Mouse (Mus musculus) erythroblast, adult 5-6 weeks (primary cell): ENCODE results near the gene Ccr7. TPM values are rescaled to one million over a fixed set of nuclear protein-coding genes. Genes with fewer than 3 reads are reported as not detected.

Experiments used
- ATAC-seq: replicated peaks from 2 replicates; pipeline ENCODE4 v1.8.0; 2016; ENCODE audit warnings: moderate number of reproducible peaks, mild to moderate bottlenecking, moderate TSS enrichment, inconsistent platforms; ENCODE audit not compliant: poor library complexity, low FRiP score, severe bottlenecking
- total RNA-seq, 2 experiments: library from RNA; stranded (forward) in 1 of 2; stranded (reverse) in 1 of 2; fragments of 150-400 nt in 1 of 2; fragments of 200-764, 138-1000 nt in 1 of 2; gene quantifications; 2 replicates each; pipeline versions ENCODE4 v1.2.3 to v1.2.4; 2015 to 2017; ENCODE audit warnings: low replicate concordance in 2 of 2

The Ccr7 gene
- total RNA-seq, 2 experiments from 2014 or later = 0.60 to 2.9 TPM

DNA sequence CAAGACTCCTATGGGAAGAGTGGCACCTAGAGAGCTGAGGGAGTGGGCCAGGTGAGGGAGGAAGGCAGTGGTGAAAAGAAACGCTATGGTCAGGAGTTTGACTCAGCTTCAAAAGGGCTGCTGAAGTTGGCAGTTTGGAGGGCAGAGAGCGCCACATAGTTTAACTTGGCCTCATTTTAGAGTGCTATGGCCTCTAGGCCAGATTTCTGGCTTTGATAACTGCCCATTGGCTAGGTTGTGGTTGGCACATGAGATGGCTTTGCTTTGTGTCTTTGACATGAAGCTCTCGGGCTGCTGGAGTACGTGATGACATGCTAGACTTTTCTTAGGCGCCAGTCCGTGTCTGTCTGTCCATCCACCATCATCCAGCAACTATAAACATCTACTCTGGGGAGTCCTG is 5.4 kb upstream of the Ccr7 start:
- ATAC-seq = no peak

DNA sequence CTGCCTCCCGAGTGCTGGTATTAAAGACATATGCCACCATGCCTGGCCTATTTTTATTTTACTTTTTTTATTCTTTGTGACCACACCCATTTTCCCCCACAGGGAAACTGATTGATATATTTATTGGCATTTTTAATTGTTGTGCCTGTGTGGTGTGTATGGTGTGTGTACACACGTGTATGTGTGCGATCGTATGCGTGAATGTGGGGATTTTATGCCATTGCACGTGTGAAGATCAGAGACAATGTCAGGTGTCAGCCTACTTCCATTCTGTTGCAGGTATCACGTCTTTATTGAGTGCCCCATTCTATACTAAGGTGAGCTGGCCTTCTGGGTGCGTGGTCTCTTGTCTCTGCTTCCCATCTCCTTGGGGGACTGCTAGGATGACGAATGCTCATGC is 940 bp upstream of the Ccr7 start:
- ATAC-seq = no peak

DNA sequence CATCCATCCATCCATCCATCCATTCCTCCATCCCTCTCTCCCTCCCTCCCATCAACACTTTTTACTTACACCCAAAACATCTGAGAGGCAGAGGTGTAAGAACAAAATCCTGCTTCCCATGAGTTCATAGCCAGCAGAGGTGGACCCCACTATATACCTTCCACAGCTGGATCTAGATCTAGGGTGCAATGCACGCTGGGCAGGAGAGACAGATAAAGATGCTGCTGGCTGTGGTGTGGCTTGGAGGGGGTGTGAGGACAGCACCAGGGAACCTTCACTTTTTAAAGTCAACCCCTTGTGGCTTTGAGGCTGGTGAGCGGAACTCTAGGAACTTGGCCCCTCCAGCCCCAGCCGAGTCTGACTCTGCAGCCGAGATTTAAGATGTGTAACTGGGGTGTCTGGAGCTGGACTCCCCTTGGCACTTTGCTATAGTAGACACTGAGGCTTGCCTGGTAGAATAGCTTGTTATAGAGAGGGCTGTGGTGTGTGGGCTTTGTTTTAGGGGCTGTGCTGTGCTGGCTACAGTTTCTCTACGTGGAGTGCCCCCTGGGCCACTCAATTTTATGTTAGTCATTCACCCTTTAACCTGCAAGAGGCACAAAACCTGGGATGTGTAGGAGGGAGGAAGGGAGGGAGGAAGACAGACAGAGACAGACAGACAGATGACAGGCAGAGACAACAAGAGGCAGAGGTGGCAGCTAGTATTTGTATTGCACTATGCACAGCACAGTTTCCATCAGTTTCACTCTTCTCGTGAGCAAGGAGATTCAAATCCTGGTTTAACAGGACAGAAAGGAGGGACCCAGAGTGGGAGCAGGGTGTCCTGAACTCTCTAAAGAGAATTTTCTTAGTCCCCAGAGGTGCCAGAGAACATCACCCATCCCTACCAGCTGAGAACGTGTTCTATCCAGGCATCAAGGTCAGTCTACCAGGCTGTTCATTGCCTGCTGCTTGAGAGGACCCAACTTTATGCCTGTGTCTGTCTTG is 817 bp downstream of the Ccr7 start:
- no peak for ATAC-seq

DNA sequence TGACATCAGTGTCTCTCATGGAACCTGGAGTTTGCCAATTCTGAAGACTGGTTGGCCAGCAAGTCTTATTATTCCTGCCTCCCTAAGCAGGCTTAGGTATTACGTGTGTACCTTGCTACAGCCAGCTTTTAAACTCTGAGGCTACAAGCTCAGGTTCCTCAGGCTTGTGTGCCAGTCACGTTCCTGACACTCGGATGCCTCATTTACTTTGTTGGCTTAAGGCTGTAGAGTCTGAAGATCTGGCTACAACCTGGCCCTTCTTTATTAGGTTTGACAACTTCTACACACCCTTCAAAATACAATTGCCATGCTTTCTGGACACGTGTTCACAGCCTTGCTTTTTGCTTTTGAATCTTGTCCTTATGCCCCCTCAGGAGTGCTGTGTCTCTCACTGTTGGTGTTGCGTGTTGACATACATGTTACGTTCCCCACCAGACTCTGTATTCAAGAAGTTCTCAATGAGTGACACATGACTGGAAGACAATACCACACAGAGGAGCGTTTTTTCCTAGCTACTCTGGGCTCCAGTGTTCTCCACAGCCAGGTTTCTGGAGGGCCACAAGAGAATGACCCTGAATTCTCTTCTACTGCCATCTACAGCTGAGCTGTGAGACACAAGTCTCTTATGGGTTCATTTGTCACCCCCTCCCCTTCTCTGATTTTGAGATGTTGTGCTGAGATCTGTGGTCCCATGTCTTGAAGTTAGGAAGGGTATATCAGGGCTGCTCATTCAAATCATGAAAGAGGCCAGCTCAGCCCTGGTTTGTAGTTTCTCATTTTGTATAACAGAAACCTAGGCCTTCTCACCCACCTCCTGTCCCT is 2.3 kb downstream of the Ccr7 start:
- ATAC-seq = no peak

DNA sequence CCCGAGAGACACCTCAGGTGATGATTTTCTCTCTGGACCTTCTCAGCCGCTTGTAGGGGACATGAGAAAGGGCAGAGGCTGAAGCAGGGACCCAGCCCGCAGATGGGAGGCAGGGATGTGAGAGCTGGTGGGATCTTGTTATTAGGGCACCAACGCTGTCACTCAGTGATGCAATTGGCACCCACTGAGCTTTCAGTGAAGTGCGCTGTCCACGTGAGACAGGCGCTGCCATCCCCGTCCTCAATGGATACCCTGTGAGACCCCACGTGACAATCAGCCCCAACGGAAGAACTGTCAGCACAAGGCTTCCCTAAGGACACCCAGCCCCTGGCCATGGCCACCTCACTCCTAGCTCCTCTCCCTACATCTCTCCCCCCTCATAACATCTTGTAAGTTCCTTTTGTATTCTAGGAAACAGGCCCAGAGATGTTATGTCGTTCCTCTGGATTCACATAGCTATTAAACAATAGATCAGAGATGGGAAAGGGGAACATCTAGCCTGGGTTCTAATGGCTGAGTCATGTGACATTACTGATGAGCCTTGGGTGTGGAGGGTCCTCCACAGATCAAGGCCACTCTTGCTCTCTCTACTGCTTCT is 3.4 kb downstream of the Ccr7 start:
- ATAC-seq = no peak

DNA sequence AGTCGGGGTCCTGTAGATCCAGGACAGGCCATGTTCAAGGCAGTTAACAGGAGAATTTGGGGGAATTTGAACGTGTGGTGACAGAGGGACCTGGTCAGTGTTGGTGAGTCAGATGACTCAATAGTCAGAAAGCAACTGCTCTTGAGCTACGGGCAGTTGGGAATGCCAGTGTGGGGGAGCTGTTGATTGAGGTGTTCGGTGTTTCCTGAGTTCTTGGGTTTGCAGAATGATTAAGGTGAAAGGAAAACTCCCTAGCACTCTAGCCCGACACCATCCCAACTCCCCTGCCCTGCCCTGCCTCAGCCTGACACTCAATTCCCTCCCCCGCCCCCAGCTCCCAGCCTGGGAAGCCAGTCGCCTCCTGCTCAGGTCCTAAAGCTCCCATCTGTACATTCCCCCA is 4.0 kb downstream of the Ccr7 start:
- no peak for ATAC-seq

DNA sequence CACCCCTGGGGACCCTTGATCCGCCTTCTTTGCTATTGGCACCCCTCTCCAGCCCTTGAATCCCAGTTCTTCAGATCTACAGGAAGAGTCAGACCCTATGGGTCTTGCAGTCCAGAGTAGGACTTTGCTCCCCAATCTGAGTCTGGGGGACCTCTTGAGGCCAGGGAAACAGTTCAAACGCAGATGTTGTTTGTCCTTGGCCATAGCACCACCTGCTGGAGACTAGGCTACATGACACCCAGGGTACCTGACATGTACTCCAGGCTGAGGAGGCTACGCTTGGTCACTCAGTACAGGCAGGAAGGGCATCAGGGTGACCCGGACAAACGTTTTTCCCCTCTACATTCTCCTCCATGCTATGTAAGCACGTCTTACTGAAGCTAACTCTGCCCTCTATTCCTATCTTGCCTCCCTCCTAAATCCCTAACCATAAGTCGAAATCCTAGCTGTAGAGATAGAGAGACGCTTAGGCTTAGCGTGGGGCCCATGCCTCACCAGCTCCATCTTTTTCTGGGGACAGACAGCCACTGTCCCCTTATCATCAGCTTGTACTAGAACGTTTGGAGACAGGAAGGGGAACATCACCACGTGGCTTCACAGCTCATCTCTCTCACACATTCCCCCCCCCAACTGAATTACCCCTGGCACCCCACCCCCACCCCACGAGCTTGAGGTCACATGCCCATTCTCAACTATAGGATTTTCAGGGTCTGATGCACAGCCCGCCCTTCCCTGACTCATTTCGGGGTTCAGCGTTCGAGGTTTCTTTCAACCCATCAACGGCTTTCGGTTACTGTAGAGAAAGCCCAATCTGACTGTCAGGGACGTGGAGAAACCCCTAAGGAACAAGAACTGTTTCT is 4.7 kb downstream of the Ccr7 start:
- ATAC-seq = peak; percentile 70

DNA sequence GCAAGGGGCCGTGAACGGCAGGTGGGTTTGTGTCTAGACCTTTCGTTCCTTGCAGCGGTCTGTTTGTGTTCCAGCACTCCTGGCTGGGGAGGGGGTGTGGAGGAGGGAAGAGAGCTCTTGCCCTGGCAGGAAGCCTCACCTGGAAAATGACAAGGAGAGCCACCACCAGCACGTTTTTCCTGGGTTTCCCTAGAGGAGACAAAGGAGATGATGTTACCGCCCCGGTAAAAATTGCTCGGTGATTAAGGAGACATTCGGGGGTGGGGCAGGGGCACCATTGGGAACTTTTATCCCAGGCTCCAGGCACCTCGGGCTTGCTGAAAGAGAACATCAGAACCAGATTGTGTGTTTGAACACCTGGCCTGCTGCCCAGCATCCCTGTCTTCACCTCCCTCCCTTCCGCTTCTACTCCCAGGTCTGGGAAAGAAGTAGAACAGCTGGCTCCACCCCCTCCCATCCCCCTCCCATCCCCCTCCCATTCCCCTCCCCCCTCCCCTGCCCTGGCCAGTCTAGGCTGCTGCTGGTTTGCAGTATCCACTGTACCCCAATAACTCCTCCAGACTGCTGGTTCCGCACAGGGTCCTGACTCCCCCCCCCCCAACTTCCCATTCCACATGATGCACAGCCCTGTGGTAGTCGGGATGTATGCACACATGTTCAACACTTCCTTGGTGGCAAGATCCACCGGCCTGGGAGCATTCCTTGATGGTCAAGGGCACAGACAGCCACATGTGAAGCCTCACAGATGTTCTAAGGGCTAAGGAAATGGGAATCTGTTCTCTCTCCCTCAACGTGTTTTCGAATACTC is 5.8 kb downstream of the Ccr7 start:
- ATAC-seq = no peak

DNA sequence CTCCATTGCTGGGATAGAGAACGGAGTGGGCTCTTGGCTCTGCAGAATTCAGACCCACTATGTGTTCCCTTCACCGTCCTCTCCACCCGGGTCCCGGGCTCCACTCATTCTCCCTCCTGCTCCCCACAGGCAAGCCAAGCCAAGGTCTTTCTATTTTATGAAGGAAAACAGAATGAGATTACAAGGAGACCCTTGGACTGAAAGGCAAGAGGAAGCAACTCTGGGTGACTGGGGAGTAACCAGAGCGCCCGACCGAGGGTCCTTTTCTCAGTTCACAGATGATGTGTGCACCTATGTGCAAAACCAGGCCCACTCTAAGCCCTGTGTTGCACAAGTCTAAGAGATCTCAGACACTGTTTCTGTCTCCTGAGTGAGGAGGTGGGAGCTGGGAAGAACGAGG is 6.5 kb downstream of the Ccr7 start:
- ATAC-seq = no peak

DNA sequence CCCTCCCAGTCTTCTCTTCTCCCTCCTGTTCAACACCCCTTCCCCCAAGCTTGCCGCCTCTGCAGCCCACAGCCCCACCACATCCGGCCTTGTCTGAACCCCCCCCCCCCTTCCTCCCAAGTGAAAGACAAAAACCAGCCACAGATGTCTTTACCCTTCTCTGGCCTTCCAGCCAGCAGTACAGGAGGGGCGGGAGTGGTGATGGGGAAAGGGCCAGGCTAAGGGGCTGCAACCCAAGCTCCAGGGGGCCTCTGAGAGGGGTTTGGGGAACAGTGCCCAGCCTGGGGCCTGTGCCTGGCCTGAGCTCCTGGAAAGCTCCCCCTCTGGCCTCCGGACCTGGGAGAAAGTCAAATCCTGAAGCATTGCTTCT is 7.0 kb downstream of the Ccr7 start:
- ATAC-seq = no peak

DNA sequence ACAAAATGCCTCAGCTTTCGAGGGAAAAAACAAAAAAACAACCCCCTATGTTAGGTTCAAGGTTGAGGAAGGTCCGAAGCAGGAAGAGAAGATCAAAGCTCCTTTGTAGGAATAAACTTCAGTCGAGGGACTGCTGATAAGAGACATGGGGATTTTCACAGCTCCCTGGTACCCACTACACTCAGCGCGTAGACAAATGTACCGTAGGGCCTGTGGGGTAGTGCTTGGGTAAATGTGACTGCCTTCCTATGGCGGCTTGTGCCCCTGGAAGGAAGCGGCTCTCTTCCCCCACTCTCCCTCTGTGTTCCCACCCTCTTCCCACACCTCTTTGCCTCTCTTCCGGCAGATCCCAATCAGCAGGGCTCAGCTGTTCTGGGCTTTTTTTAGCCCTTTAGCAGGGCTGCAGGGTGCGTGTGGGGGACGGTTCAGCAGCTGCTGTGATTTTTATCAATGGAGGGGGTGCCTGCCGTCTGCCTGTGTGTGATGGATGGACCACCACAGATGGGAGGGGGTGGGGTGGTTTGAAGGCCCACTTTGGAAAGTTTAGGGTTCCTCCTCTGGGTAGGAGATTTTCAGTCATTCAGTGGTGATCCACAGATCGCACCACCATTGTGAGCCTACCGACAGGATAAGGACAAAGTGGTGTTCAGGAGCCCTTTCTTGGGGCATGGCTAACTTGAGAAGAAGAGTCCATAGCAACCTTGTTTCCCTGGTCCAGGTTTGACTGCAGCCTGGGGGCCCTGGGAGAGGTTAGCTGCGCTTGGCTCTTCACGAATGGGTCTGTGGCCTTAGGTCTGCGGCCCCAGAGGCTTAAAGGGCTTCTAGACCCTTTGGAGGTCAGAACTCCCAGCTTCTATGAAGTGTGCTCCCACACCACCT is 7.6 kb downstream of the Ccr7 start:
- ATAC-seq = no peak

DNA sequence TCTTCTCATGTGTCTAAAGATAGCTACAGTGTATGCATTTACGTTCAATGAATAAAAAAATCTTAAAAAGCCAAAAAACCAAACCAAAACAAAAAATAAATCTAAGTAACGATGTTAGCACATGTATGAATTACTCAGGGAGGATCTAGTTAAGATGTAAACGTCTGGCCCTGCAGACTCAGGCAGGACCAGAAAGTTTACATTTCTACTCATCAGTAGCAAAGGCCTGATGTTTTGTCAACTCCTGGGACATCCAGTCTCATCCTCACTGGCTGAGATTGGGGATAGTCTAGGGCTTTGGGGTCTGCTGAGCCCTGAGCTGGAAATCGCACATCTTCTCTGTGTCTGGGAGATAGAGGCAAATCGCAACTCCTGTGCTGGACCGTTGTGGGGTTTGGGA is 8.3 kb downstream of the Ccr7 start:
- ATAC-seq = no peak

DNA sequence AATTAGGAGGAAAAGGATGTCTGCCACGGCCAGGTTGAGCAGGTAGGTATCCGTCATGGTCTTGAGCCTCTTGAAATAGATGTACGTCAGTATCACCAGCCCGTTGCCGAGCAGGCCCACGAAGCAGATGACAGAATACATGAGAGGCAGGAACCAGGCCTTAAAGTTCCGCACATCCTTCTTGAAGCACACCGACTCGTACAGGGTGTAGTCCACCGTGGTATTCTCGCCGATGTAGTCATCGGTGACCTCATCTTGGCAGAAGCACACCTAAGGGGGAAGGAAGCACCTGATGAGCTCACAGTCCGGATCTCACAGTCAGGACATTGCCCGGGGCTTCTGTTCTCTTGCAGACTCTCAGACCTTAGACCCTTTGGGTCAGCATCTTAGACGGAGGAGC is 9.1 kb downstream of the Ccr7 start:
- no peak for ATAC-seq

DNA sequence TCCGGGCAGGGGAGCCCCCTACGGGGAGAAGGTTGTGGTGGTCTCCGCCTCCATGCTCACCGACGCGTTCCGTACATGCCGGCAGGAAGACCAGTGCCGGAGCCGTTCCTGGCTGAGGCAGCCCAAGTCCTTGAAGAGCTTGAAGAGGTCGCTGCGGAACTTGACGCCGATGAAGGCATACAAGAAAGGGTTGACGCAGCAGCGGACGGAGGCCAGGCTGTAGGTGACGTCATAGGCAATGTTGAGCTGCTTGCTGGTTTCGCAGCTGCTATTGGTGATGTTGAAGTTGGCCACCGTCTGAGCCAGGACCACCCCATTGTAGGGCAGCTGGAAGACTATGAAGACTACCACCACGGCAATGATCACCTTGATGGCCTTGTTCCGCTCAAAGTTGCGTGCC is 9.9 kb downstream of the Ccr7 start:
- no peak for ATAC-seq

DNA sequence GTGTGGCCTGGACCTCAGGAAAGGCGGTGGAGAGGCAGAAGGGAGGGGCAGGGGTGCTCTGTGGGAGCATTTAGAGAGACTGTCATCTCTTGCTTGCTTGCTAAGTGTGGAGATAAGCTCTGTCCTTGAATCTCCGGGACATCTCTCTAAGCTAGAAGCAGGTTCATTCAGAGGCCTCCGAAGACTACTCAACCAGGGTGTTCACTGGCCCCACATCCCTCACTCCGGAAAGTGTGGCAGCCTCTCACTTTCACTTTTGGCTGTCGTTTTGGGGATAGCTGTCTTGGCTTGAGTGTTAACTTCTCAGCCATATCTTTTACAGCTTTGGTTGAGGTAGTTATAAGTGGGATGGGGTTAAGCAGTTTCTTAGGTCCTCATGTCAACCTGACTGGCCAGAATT is 10.4 kb downstream of the Ccr7 start:
- no peak for ATAC-seq

DNA sequence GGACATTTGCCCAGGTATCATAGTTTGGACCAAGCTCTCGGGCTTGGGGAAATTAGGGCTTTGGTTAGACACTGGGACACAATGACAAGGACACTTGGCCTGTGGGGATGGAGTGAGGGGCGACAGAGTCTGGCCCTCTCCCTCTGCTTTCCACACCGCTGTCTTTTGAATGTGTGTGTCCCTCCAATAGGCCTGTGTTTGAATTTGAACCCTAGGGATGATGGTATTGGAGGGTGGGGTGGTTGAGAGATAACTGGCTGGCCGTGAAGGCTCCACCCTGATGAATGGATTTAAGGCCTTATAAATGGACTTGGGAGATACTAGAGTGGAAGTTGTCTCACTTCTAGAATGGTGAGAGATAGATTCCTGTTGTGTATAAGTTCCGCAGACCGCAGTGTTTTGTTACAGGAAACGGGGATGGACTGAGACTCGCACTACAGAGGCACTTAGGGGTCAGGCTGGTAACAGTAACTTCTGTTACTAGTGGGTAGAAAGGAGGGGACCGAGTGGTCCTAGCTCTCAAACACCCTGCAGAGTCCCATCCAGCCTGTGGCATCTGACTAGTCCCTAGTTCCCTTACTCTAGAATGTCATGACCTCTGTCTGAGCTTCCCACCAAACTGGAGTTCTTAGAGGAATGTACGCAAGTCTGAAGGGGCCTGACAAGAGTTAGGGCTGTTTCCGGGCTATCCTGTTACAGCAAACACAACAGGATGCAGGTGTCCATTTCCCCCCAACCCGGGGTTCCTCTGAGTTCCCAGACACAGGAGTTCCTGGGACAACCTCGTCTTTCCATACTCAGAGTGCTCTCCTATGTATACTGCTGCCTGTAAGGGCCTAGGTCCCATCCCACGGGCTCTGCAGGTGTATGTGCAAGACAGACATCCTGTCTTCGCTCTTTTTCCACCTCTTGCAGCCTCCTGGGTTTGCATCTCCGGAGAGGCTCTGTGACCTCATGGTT is 11.5 kb downstream of the Ccr7 start:
- no peak for ATAC-seq
